Mouse (Mus musculus) lung, adult 2 months (tissue): ENCODE data around the gene Rhebl1.

ENCODE experiments used
- CTCF ChIP-seq: fragments of 200-500 bp; IDR thresholded peaks from 2 replicates; pipeline ENCODE4 v1.5.1; 2011; ENCODE audit warnings: mild to moderate bottlenecking, low read length, control low read depth; ENCODE audit not compliant: insufficient read depth
- POLR2A ChIP-seq: fragments of 200-500 bp; IDR thresholded peaks from 2 replicates; pipeline ENCODE4 v1.6.1; 2011; ENCODE audit warnings: low read depth, mild to moderate bottlenecking, control low read depth, low read length, borderline replicate concordance; ENCODE audit errors: extremely low read depth

DNA sequence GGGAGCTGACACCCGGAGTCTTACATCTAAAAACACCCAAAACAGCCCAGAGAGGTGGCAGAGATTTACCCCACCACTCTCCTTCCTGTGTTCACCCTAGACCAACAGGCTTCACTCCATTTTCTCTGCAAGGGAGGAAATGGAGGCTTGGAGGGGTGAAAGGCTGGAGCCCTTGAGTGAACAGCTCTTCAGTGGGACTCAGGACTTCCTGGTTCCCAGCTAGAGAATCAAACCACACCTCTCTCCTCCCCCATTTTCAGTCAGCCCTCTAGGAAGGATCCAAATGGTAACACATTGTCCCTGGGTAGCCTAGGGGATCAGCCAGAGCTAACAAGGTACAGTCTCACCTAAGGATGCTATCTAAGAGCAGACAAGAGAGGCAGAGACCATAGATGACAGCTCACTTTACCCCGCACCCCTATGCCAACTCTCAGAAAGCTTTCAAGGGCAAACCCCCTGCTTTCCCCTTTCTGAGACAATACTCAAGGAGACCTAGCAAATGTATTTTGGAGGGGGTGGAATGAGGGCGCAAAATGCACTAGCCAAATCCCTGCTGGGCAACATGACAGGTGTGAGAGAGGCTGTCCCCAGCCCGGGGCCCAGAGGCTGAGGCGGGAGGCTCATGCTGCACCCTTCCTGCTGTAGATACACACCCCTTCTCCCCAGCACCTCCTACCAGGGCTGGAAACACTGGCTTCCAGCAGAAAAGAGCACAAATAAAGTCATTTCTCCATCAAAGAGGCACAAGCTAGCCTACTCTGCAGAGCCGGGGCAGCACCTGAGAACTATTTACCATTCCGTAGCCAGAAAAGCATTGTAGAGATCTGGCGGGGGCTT lies 24.8 kb downstream of the Rhebl1 start:
- TF ChIP-seq POLR2A (no peak), CTCF (no peak)
